Mouse (Mus musculus): ENCODE measurements around the gene Golim4.

GRCm38 (mm10) chr3:75955661-75956491 is 873 bp downstream of the Golim4 start:
- TF ChIP-seq CTCF (IDR thresholded peaks at IDR 0.05; ENCODE audit: borderline replicate concordance, insufficient read depth, low read depth, low read length) = no peak
- no peak for TF ChIP-seq POLR2A (IDR thresholded peaks at IDR 0.05; ENCODE audit: borderline replicate concordance, insufficient read depth, low read length)
